Mouse (Mus musculus) intestine, embryonic 14.5 days (tissue): ENCODE data around the gene 4930404H24Rik. TPM values are rescaled to one million over a fixed set of nuclear protein-coding genes. Genes with fewer than 3 reads are reported as not detected.

Experiments used
- ATAC-seq: fragments of 200-750 bp; cut with Nextera tagmentation; replicated peaks from 2 replicates; pipeline ENCODE4 v1.8.0; 2017; ENCODE audit warnings: low read depth, moderate number of reproducible peaks, moderate TSS enrichment, moderate library complexity; ENCODE audit not compliant: low FRiP score, low TSS enrichment
- DNase-seq: peaks from one replicate; pipeline ENCODE4 v3.0.0-alpha.2; 2018; ENCODE audit warnings: low spot score
- H3K27ac ChIP-seq: fragments of 300-500 bp; sonication (generic); 2 replicates; pipeline ENCODE4 v1.5.1; 2014; ENCODE audit warnings: low read depth, mild to moderate bottlenecking, control low read depth
- H3K27me3 ChIP-seq: fragments of 300-500 bp; sonication (generic); replicated peaks from 2 replicates; pipeline ENCODE4 v1.6.1; 2014; ENCODE audit warnings: low read length, control low read depth; ENCODE audit not compliant: control insufficient read depth, insufficient read depth
- H3K36me3 ChIP-seq: fragments of 300-500 bp; sonication (generic); 2 replicates; pipeline ENCODE4 v1.6.1; 2014; ENCODE audit warnings: low read length, control low read depth; ENCODE audit not compliant: control insufficient read depth, insufficient read depth
- H3K4me1 ChIP-seq: fragments of 300-500 bp; sonication (generic); replicated peaks from 2 replicates; pipeline ENCODE4 v1.6.1; 2014; ENCODE audit warnings: low read length, control low read depth, mixed read lengths; ENCODE audit not compliant: control insufficient read depth, insufficient read depth
- H3K4me2 ChIP-seq: fragments of 300-500 bp; sonication (generic); 2 replicates; pipeline ENCODE4 v1.6.1; 2014; ENCODE audit warnings: low read length
- H3K4me3 ChIP-seq: fragments of 300-500 bp; sonication (generic); 2 replicates; pipeline ENCODE4 v1.5.1; 2014; ENCODE audit warnings: low read depth, low read length, control low read depth, mixed read lengths
- H3K9ac ChIP-seq: fragments of 300-500 bp; sonication (generic); 2 replicates; pipeline ENCODE4 v1.6.1; 2014; ENCODE audit warnings: mild to moderate bottlenecking, low read length
- H3K9me3 ChIP-seq: fragments of 300-500 bp; sonication (generic); 2 replicates; pipeline ENCODE4 v1.6.1; 2016; ENCODE audit warnings: low read length, control low read depth; ENCODE audit not compliant: control insufficient read depth
- WGBS: fragments of 180-500 bp; shearing (Covaris S2); extraction: QIAGEN DNeasy Blood & Tissue Kit; methylation state at CpG from one replicate; pipeline ENCODE4 v1.1.7; 2014; 5-methylcytosine and 5-hydroxymethylcytosine counted together
- polyA plus RNA-seq: library from polyadenylated mRNA; unstranded; fragments of >200 nt; fragmentation: Nextera tagmentation; extraction: Ambion mirVana; gene quantifications from 2 replicates; pipeline ENCODE4 v1.2.1, GENCODE M21; 2014

The 4930404H24Rik gene
- polyA plus RNA-seq, 1 experiment from 2014 or later = not detected

DNA sequence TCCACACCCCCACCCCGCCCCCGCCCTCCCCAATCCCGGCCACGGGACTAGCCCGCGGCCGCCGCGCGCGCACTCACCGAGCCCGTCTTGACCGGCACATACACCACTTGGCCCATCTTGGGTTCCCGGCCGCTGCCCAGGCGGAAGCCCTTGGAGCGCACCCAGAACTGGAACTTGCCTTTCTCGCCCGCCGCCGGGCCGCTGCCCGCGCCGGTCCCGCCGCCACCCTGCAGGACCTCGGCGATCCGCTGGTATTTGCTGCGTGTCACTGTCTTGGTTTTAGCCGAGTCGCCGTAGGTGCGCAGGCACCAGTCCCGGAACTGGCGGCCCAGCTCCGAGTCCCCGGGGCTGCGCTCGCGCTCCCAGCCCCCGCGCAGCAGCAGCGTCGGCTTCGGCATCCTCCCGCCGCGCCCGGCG, 36.8 kb downstream of the 4930404H24Rik start:
- Histone ChIP-seq H3K27ac (peak overlapping the region; percentile 73), H3K4me1 (peaks cover 21% of the 10 kb centered on the region)

DNA sequence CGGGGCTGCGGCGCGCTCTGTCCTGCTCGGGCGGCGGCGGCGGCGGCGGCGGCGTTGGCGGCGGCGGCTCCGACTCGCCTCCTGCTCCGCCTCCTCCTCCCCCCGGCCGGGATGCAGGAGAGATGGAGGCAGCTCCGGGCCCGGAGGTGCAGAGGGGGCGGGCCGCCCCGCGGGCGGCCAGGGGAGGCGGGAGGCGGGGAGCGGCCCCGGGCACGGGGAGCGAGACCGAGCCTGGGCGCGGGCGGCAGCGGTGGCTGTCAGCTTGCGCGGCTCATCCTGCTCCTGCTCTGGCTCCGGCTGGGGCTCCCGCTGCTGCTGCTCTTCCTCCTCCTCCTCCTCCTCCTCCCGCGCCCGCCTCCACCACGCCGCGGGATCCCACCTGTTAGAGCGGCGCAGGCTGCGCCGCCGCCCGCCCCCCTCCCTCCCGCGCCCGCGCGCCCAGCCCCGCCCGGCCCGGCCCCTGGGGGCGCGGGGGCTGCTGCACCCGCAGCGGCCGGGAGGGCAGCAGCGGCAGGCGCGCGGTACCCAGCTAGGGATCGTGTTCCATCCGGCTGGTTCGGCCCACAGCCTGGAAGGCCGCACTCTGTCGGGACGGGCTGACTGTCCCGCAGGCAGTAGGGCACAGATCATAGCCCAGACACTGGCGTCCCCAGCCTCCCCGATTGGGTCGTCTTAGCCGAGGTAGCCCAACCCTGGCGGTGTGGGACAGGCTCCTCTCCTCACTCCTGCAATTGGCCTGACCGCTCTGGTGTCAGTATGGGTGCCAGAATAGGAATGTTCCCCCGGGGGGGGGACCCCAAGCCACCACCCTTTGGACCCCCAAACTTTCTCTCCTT, 37.6 kb downstream of the 4930404H24Rik start, which contains the start of gene Nol4l:
Gene Nol4l, minus strand, starts transcription at position 41 of the 836 bp plus-strand sequence.
- ATAC-seq = peak; percentile 20; the same call in 1 of the 2 replicates
- Histone ChIP-seq H3K4me1 (peaks cover 20% of the 10 kb centered on the region), H3K36me3 (no peaks in the 10 kb centered on the region), H3K27ac (peak within 1 kb of the TSS; percentile 73), H3K4me3 (peak within 1 kb of the TSS; percentile 66), H3K9ac (peak within 1 kb of the TSS; percentile 69), H3K4me2 (peak within 1 kb of the TSS; percentile 97), H3K27me3 (peaks cover 22% of the 10 kb centered on the region), H3K9me3 (no peaks in the 10 kb centered on the region)
- 2% methylated on average over 37 of the region's 86 CpGs for WGBS
- peak; percentile 77 for DNase-seq

More for the DNA sequence above, 36.8 kb downstream of the 4930404H24Rik start:
- WGBS = under 1% methylated on average over 52 of the region's 53 CpGs
- DNase-seq = no peak
- Histone ChIP-seq H3K36me3 (no peaks in the 10 kb centered on the region), H3K27me3 (peaks cover 22% of the 10 kb centered on the region), H3K9me3 (no peaks in the 10 kb centered on the region), H3K4me2 (peak overlapping the region; percentile 97), H3K9ac (peak overlapping the region; percentile 69), H3K4me3 (peak overlapping the region; percentile 66)
- ATAC-seq = peak; percentile 2; the same call in 1 of the 2 replicates

DNA sequence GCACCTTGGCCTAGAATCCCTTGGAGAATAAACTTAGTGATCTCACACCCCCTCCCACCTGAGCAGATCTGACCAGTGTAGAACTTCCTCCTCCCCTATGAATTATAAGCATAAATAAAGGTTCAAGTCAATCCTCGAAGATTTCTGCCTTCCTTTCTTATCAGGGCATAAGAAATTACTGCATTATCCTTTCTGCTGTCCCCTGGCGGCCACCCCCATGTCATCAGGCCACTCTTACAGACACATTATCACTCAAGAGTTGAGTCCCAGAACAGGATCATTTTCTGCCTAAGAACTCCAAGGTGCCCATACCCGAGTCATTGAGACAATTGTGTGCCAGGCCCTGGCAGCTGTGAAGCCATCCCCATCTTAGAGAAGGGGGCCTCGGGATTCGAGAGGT, 38.4 kb downstream of the 4930404H24Rik start:
- DNase-seq (no peak), ATAC-seq (no peak)
- H3K4me3 ChIP-seq = no peak overlapping the region
- peaks cover 22% of the 10 kb centered on the region for H3K27me3 ChIP-seq
- WGBS = 58% methylated on average over 5 of the region's 5 CpGs
- no peak overlapping the region for H3K9ac ChIP-seq
- H3K9me3 ChIP-seq = no peaks in the 10 kb centered on the region
- H3K4me1 ChIP-seq = peaks cover 12% of the 10 kb centered on the region
- H3K36me3 ChIP-seq = no peaks in the 10 kb centered on the region
- H3K27ac ChIP-seq = no peak overlapping the region
- no peak overlapping the region for H3K4me2 ChIP-seq

DNA sequence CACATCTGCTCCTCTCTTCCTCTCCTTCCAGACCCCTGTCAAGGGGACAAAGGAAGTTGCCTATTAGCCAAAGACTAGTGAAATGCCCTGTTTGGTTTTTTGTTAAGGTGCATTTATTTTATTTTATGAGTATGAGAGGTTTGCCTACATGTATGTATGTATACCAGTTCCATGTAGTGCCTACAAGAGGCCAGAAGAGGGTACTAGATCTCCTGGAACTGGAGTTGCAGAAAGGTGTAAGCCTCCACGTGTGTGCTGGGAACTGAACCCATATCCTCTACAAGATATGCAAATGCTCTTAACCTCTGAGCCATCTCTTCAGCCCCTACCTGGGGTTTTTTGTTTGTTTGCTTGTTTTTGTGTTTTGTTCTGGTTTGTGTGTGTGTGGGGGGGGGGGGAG, 41.4 kb downstream of the 4930404H24Rik start:
- no peaks in the 10 kb centered on the region for H3K4me1 ChIP-seq
- H3K9ac ChIP-seq = no peak overlapping the region
- peaks cover 14% of the 10 kb centered on the region for H3K27me3 ChIP-seq
- WGBS = 71% methylated on average over 1 of the region's 1 CpGs
- no peak for DNase-seq
- H3K9me3 ChIP-seq = no peaks in the 10 kb centered on the region
- no peak overlapping the region for H3K4me3 ChIP-seq
- no peak overlapping the region for H3K4me2 ChIP-seq
- H3K27ac ChIP-seq = no peak overlapping the region
- ATAC-seq = no peak
- H3K36me3 ChIP-seq = no peaks in the 10 kb centered on the region

DNA sequence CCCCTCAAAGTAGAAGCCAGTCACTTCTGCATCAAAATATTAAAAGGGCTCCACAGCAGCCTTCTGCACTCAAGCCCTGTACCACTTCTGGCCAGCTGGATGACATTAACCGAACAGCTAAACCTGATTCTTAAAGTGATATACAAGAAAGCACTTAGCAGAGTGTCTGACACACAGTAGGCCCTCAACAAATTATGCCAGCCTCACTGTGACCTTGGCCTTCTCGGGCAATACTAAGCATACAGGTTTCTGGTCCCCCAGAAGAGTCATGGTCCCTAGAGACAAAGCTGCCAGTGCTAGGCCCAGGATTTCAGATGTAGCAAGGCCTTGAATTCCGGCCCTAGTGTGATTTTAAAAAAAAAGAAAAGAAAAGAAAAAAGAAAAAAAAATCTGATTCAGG, 46.3 kb downstream of the 4930404H24Rik start:
- Histone ChIP-seq H3K4me2 (no peak overlapping the region), H3K4me1 (no peaks in the 10 kb centered on the region), H3K27ac (no peak overlapping the region), H3K9me3 (no peaks in the 10 kb centered on the region), H3K4me3 (no peak overlapping the region), H3K27me3 (no peaks in the 10 kb centered on the region), H3K36me3 (no peaks in the 10 kb centered on the region), H3K9ac (no peak overlapping the region)
- WGBS = 80% methylated on average over 3 of the region's 3 CpGs
- ATAC-seq (no peak), DNase-seq (no peak)

DNA sequence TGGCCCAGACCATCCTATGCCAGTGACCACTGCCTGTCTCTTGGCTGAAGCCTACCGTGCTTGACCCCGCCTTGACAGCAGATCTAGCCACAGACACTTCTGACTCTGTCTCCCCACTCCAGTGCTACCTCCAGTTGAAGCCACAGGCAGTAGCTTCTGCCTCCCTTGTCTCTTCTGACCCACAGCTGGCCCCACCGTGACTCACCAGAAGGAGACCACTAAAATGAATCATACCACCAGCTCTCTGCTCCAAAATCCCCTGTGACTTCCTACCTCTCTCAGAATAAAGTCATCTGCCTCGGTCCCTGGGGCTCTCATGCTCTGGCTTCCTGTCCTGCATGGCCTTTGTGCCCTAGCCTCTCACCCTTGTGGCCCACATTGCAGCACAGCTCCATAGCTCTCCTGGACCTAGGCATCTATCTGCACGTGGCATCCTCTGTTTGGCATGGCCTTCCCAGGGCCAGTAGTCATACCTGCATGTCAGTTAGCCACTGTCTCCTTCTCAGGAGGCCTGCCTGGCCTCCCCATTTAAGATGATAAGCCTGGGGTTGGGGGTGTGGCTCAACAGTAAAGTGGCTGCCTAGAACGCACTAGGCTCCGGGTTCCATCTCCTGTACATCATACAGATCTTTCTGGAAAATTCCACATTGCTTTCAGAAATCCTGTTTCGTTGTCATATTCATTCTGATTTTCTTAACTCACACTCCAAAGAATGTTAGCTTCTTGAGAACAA, 50.5 kb downstream of the 4930404H24Rik start:
- DNase-seq (no peak), ATAC-seq (no peak)
- Histone ChIP-seq H3K27me3 (no peaks in the 10 kb centered on the region), H3K9me3 (no peaks in the 10 kb centered on the region), H3K4me1 (peaks cover 9% of the 10 kb centered on the region; the same call in 1 of the 2 replicates), H3K36me3 (no peaks in the 10 kb centered on the region), H3K4me3 (no peak overlapping the region), H3K4me2 (no peak overlapping the region), H3K9ac (no peak overlapping the region), H3K27ac (no peak overlapping the region)
- 80% methylated on average over 8 of the region's 8 CpGs for WGBS

Other genes with a start within 250 kb of the 4930404H24Rik start
- gene Kif3b, start 201.4 kb upstream of the 4930404H24Rik start, polyA plus RNA-seq = 5.5 and 6.6 TPM in 2 replicates
- 15.6 and 17.0 TPM in 2 replicates for gene Asxl1, start 147.0 kb upstream of the 4930404H24Rik start, polyA plus RNA-seq
- gene Nol4l, start 37.2 kb downstream of the 4930404H24Rik start, polyA plus RNA-seq = 26.4 and 27.9 TPM in 2 replicates
- 67.0 and 76.6 TPM in 2 replicates for gene Commd7, start 140.0 kb downstream of the 4930404H24Rik start, polyA plus RNA-seq
- 10.9 and 12.6 TPM in 2 replicates for gene Dnmt3b, start 156.7 kb downstream of the 4930404H24Rik start, polyA plus RNA-seq
- gene Dnmt3c, start 203.9 kb downstream of the 4930404H24Rik start, polyA plus RNA-seq = 0.08 and 0.14 TPM in 2 replicates
- gene Mapre1, start 248.5 kb downstream of the 4930404H24Rik start, polyA plus RNA-seq = 229 and 254 TPM in 2 replicates